19 mouse cellular contexts compared by ENCODE assay signal in genomic region chr5:52213143-52213900, GRCm38 (mm10). TPM values are rescaled to one million over a fixed set of nuclear protein-coding genes. Genes with fewer than 3 reads are reported as not detected.
DNase-seq lines count a peak whose midpoint lies in the region; ATAC-seq and TF ChIP-seq lines count a peak whose summit lies in the region.
"Had no signal": no experiment of that assay in that cellular context is flagged by ENCODE, and none has a peak within 500 bp of the region (broad histone marks: within the 10 kb centered on the region; RNA-seq: fewer than 3 reads in every experiment).

No protein-coding gene starts in this region.

- H3K27ac ChIP-seq in heart, postnatal 0 days (ENCODE audit: low read depth) = no peak overlapping the region
- H3K27ac ChIP-seq in MEL (ENCODE audit: control insufficient read depth, low read depth, low read length) = no peak overlapping the region
- H3K27ac ChIP-seq in liver, embryonic 14.5 days = no peak overlapping the region
- H3K27ac ChIP-seq: embryonic facial prominence, embryonic 12.5 days; hindbrain, postnatal 0 days; limb, embryonic 12.5 days; midbrain, embryonic 12.5 days had no signal

- H3K4me3 ChIP-seq in heart, postnatal 0 days (ENCODE audit: low read depth, low read length) = no peak overlapping the region
- no peak overlapping the region for H3K4me3 ChIP-seq in MEL (ENCODE audit: control insufficient read depth in 1 of 2, insufficient read depth in 1 of 2, low read depth in 2 of 2, low read length in 2 of 2)
- no peak overlapping the region for H3K4me3 ChIP-seq in liver, embryonic 14.5 days (ENCODE audit: insufficient read depth in 1 of 2, low read depth in 2 of 2, low read length in 2 of 2)
- H3K4me3 ChIP-seq: embryonic facial prominence, embryonic 12.5 days; limb, embryonic 12.5 days; midbrain, embryonic 12.5 days had no signal

- no peak for TF ChIP-seq CTCF in heart, postnatal 0 days (IDR thresholded peaks at IDR 0.05; ENCODE audit: low read depth)
- no peak for TF ChIP-seq CTCF in MEL (IDR thresholded peaks at IDR 0.05 in 2 of 3, conservative IDR thresholded peaks at IDR 0.05 in 1 of 3; ENCODE audit: control insufficient read depth in 1 of 3, insufficient read depth in 1 of 3, low read depth in 2 of 3, low read length in 3 of 3, poor library complexity in 1 of 3, severe bottlenecking in 1 of 3)
- no peak for TF ChIP-seq CTCF in liver, embryonic 14.5 days (IDR thresholded peaks at IDR 0.05; ENCODE audit: low read depth)

- no peak for TF ChIP-seq RAD21 in MEL (IDR thresholded peaks at IDR 0.05; ENCODE audit: low read depth, low read length)

- H3K4me1 ChIP-seq in heart, postnatal 0 days (ENCODE audit: control insufficient read depth, insufficient read depth) = peaks cover 15% of the 10 kb centered on the region; the same call in 1 of the 2 replicates
- peaks cover 2 to 17% of the 10 kb centered on the region in 2 experiments; a peak in 3 of 4 replicates for H3K4me1 ChIP-seq in MEL (ENCODE audit: control insufficient read depth in 1 of 2, insufficient read depth in 2 of 2, low read length in 2 of 2)
- H3K4me1 ChIP-seq in liver, embryonic 14.5 days (replicated peaks; ENCODE audit: control insufficient read depth in 2 of 2, insufficient read depth in 2 of 2, low read length in 1 of 2) = peaks cover 5 to 15% of the 10 kb centered on the region in 2 experiments; a peak in 3 of 4 replicates

- TF ChIP-seq POLR2A in MEL (IDR thresholded peaks at IDR 0.05; ENCODE audit: control insufficient read depth in 1 of 2, insufficient read depth in 1 of 2, low read depth in 1 of 2, low read length in 2 of 2, poor library complexity in 1 of 2) = no peak

- H3K4me2 ChIP-seq in heart, postnatal 0 days (ENCODE audit: low read depth, low read length) = no peak overlapping the region
- no peak overlapping the region for H3K4me2 ChIP-seq in liver, embryonic 14.5 days (ENCODE audit: low read depth)
- H3K4me2 ChIP-seq: embryonic facial prominence, embryonic 12.5 days; limb, embryonic 12.5 days; midbrain, embryonic 12.5 days had no signal

- H3K9ac ChIP-seq in heart, postnatal 0 days (replicated peaks; ENCODE audit: low read depth, low read length) = no peak overlapping the region
- no peak overlapping the region for H3K9ac ChIP-seq in MEL (ENCODE audit: control insufficient read depth, low read depth, low read length, poor library complexity, severe bottlenecking)
- H3K9ac ChIP-seq in liver, embryonic 14.5 days (replicated peaks) = no peak overlapping the region
- H3K9ac ChIP-seq: embryonic facial prominence, embryonic 12.5 days; limb, embryonic 12.5 days; midbrain, embryonic 12.5 days had no signal

- H3K9me3 ChIP-seq in heart, postnatal 0 days (replicated peaks; ENCODE audit: control insufficient read depth, low read length) = no peaks in the 10 kb centered on the region
- H3K9me3 ChIP-seq in MEL (replicated peaks; ENCODE audit: insufficient read depth, low read length) = no peaks in the 10 kb centered on the region
- H3K9me3 ChIP-seq in liver, embryonic 14.5 days (ENCODE audit: control insufficient read depth, low read length) = no peaks in the 10 kb centered on the region
- H3K9me3 ChIP-seq: embryonic facial prominence, embryonic 12.5 days; limb, embryonic 12.5 days; midbrain, embryonic 12.5 days had no signal

- 36% methylated on average over 7 of the region's 7 CpGs for WGBS in heart, postnatal 0 days
- 42% methylated on average over 7 of the region's 7 CpGs for WGBS in liver, embryonic 14.5 days (ENCODE audit: insufficient replicate concordance)

- ATAC-seq in frontal cortex, adult (ENCODE audit: low TSS enrichment) = peak; percentile 90
- ATAC-seq in heart, postnatal 0 days (ENCODE audit: insufficient read depth, low read depth) = peak; percentile 72
- ATAC-seq in liver, embryonic 14.5 days (ENCODE audit: insufficient read depth) = peak; percentile 84
- ATAC-seq: hindbrain, postnatal 0 days; lung, postnatal 0 days; Patski had no signal

- DNase-seq in frontal cortex, postnatal 25 days (ENCODE audit: low spot score in 2 of 2) = no peak
- DNase-seq in heart, postnatal 0 days (ENCODE audit: low spot score) = peak; percentile 20
- no peak for DNase-seq in heart, adult 18-20 months
- DNase-seq in MEL (ENCODE audit: low read depth, low spot score) = peak; percentile 75
- peak; percentile 12 to 19 (median 15) for DNase-seq in liver, embryonic 14.5 days (ENCODE audit: low read depth in 3 of 3, low spot score in 3 of 3)
- no peak for DNase-seq in embryo, embryonic 10 days (ENCODE audit: low spot score)
- DNase-seq in adrenal gland, postnatal 36 days = no peak
- DNase-seq: cerebellum, adult 11 months; cerebellum, postnatal 36 days; heart, adult 11 months; kidney, adult 18-20 months; kidney, postnatal 25 days had no signal

- no peak for TF ChIP-seq EP300 in heart, postnatal 0 days (IDR thresholded peaks at IDR 0.05; ENCODE audit: low read depth)
- peak; percentile 82 to 87 for TF ChIP-seq EP300 in MEL (IDR thresholded peaks at IDR 0.05; ENCODE audit: low read depth in 1 of 2, low read length in 2 of 2)
- TF ChIP-seq EP300 in liver, embryonic 14.5 days (IDR thresholded peaks at IDR 0.05; ENCODE audit: low read depth) = peak; percentile 58; the same call in 1 of the 2 replicates

- H3K79me2 ChIP-seq in MEL (ENCODE audit: control insufficient read depth, insufficient read depth, low read length, poor library complexity) = no peaks in the 10 kb centered on the region

- H3K27me3 ChIP-seq in heart, postnatal 0 days (ENCODE audit: control insufficient read depth, insufficient read depth, low read length) = no peaks in the 10 kb centered on the region
- H3K27me3 ChIP-seq in MEL (ENCODE audit: control insufficient read depth in 1 of 2, insufficient read depth in 2 of 2, low read length in 2 of 2) = no peaks in the 10 kb centered on the region
- H3K27me3 ChIP-seq in liver, embryonic 14.5 days (ENCODE audit: control insufficient read depth, insufficient read depth, low read length) = no peaks in the 10 kb centered on the region
- H3K27me3 ChIP-seq: embryonic facial prominence, embryonic 12.5 days; limb, embryonic 12.5 days; midbrain, embryonic 12.5 days; Patski had no signal

- no peaks in the 10 kb centered on the region for H3K36me3 ChIP-seq in heart, postnatal 0 days (replicated peaks; ENCODE audit: control insufficient read depth, insufficient read depth, low read length)
- peaks cover 0 to 10% of the 10 kb centered on the region in 2 experiments; a peak in 2 of 4 replicates for H3K36me3 ChIP-seq in MEL (ENCODE audit: control insufficient read depth in 1 of 2, insufficient read depth in 2 of 2, low read length in 2 of 2)
- no peaks in the 10 kb centered on the region for H3K36me3 ChIP-seq in liver, embryonic 14.5 days (replicated peaks; ENCODE audit: control insufficient read depth, insufficient read depth, low read depth)
- H3K36me3 ChIP-seq: embryonic facial prominence, embryonic 12.5 days; limb, embryonic 12.5 days; midbrain, embryonic 12.5 days had no signal

TF ChIP-seq in MEL, 35 proteins besides CTCF, POLR2A, EP300 and RAD21:
- TF ChIP-seq MEF2A (IDR thresholded peaks at IDR 0.05; ENCODE audit: extremely low read depth, insufficient replicate concordance, low read depth, low read length, poor library complexity, severe bottlenecking) = no peak
- TF ChIP-seq GATA1 (IDR thresholded peaks at IDR 0.05; ENCODE audit: low read depth, low read length) = peak; percentile 91
- TF ChIP-seq MXI1 (IDR thresholded peaks at IDR 0.05; ENCODE audit: low read depth, low read length) = 0 out of 2 replicates have a peak, but pooled peaks have one; percentile 34
- TF ChIP-seq BHLHE40 (IDR thresholded peaks at IDR 0.05; ENCODE audit: borderline replicate concordance, low read depth, low read length) = peak; percentile 54; the same call in 1 of the 2 replicates
- TF ChIP-seq RCOR1 (IDR thresholded peaks at IDR 0.05; ENCODE audit: low read depth, low read length) = peak; percentile 63; the same call in 1 of the 2 replicates
- peak; percentile 95 for TF ChIP-seq TCF12 (IDR thresholded peaks at IDR 0.05; ENCODE audit: low read depth, low read length)
- peak; percentile 54 for TF ChIP-seq SIN3A (IDR thresholded peaks at IDR 0.05; ENCODE audit: low read length)
- peak; percentile 77 for TF ChIP-seq ETS1 (IDR thresholded peaks at IDR 0.05; ENCODE audit: low read depth, low read length)
- peak; percentile 56 for TF ChIP-seq TAL1 (IDR thresholded peaks at IDR 0.05; ENCODE audit: low read length)
- TF ChIP-seq CHD2 (IDR thresholded peaks at IDR 0.05; ENCODE audit: low read length) = no peak

RNA-seq across cellular contexts. Expression of gene Dhx15, which starts 23.0 kb away (rescaled TPM):
- total RNA-seq in heart, postnatal 0 days (2014; rRNA removed; ENCODE audit: low replicate concordance) = 83.1 and 84.6 TPM in 2 replicates
- 42.6 and 47.9 TPM in 2 replicates for polyA plus RNA-seq in heart, postnatal 0 days (2015; fragmentation: Nextera tagmentation; extraction: Ambion mirVana)
- 10 to 100 TPM; 54.9 to 57.7 TPM for total RNA-seq in heart, adult 18-20 months (2021)
- 153 and 157 TPM in 2 replicates for total RNA-seq in MEL (2012; rRNA removed)
- 100 to 1,000 TPM; 309 to 348 TPM for polyA plus RNA-seq in MEL (2012; ENCODE audit: insufficient read depth in 1 of 2, insufficient read length in 2 of 2, low read depth in 1 of 2, low replicate concordance in 2 of 2, missing spikeins in 1 of 2)
- polyA plus RNA-seq in liver, embryonic 14.5 days (2012; rRNA removed) = 41.4 and 57.4 TPM in 2 replicates
- 34.9 and 36.6 TPM in 2 replicates for polyA plus RNA-seq in liver, embryonic 14.5 days (2014; fragmentation: Nextera tagmentation; extraction: Ambion mirVana)
- total RNA-seq in adrenal gland, postnatal 36 days (2021) = 100 to 1,000 TPM; 108 to 134 TPM

Comparison
In these comparisons a context has a peak if more than half of its experiments do, and no peak if none do; other contexts are left out.
1. DNase-seq: peak in heart, postnatal 0 days (single experiment), MEL (single experiment) and liver, embryonic 14.5 days (3 of 3); none in frontal cortex, postnatal 25 days (0 of 2), heart, adult 18-20 months (0 of 2), embryo, embryonic 10 days (single experiment) and adrenal gland, postnatal 36 days (0 of 2).
2. Peak in every context shown above with its lines, with median percentiles within 50 percentile points of each other: ATAC-seq.